Mouse (Mus musculus) kidney, adult 2 months (tissue): ENCODE measurements around the gene Gprin1.

Experiments
- CTCF ChIP-seq: fragments of 200-500 bp; conservative IDR thresholded peaks from 2 replicates; pipeline ENCODE4 v1.5.1; 2011; ENCODE audit warnings: low read depth, mild to moderate bottlenecking, control low read depth, low read length, moderate library complexity, mixed read lengths; ENCODE audit not compliant: insufficient read depth, insufficient read length
- POLR2A ChIP-seq: fragments of 200-500 bp; IDR thresholded peaks from one replicate; pipeline ENCODE4 v1.6.1; 2011; ENCODE audit warnings: low read depth, low read length, control low read depth

GRCm38 (mm10) chr13:54767012-54767411, 17.3 kb upstream of the Gprin1 start:
- TF ChIP-seq POLR2A (no peak), CTCF (no peak)
